Mouse (Mus musculus) CH12.LX (cell line): ENCODE measurements around the gene C1galt1c1. TPM values are rescaled to one million over a fixed set of nuclear protein-coding genes. Genes with fewer than 3 reads are reported as not detected.

Experiments
- DNase-seq: peaks from one replicate; pipeline ENCODE4 v3.0.0-alpha.2; 2013; ENCODE audit errors: extremely low read depth
- H3K27ac ChIP-seq: 2 replicates; pipeline ENCODE4 v1.5.1; 2012; ENCODE audit warnings: low read depth, mild to moderate bottlenecking, control low read depth, moderate library complexity; ENCODE audit not compliant: insufficient read depth
- H3K27me3 ChIP-seq: replicated peaks from 2 replicates; pipeline ENCODE3; 2012; ENCODE audit warnings: inconsistent platforms
- H3K36me3 ChIP-seq, 2 experiments: replicated peaks in 1 of 2; 2 replicates each; pipeline versions ENCODE3 to v1.6.1; 2012; ENCODE audit warnings: inconsistent platforms in 1 of 2, low read length in 1 of 2, mild to moderate bottlenecking in 1 of 2, mixed read lengths in 1 of 2, moderate library complexity in 1 of 2; ENCODE audit not compliant: control insufficient read depth in 1 of 2, insufficient read depth in 1 of 2
- H3K4me1 ChIP-seq, 2 experiments: 2 replicates each; pipeline ENCODE4 v1.6.1; 2012; ENCODE audit warnings: inconsistent platforms in 1 of 2, moderate library complexity in 1 of 2; ENCODE audit not compliant: insufficient read depth in 2 of 2, control insufficient read depth in 1 of 2
- H3K4me2 ChIP-seq: 2 replicates; pipeline ENCODE4 v1.6.1; 2012; ENCODE audit warnings: low read depth, mild to moderate bottlenecking, control low read depth; ENCODE audit not compliant: poor library complexity, insufficient read depth, severe bottlenecking
- H3K4me3 ChIP-seq, 3 experiments: fragments of 150-350 bp in 1 of 3; sonication (generic) in 1 of 3; replicated peaks in 1 of 3; 2 replicates each; pipeline versions ENCODE3 to v1.5.1; 2011 to 2012; ENCODE audit warnings: low read depth in 2 of 3, low read length in 2 of 3, mild to moderate bottlenecking in 2 of 3, moderate library complexity in 2 of 3, control low read depth in 1 of 3, improper control_type of control experiment in 1 of 3, inconsistent platforms in 1 of 3, mixed read lengths in 1 of 3; ENCODE audit not compliant: poor library complexity in 1 of 3
- H3K79me2 ChIP-seq: replicated peaks from 2 replicates; pipeline ENCODE4 v1.6.1; 2012; ENCODE audit warnings: mild to moderate bottlenecking, moderate library complexity; ENCODE audit not compliant: control insufficient read depth, poor library complexity, insufficient read depth, severe bottlenecking; ENCODE audit errors: extremely low read depth
- H3K9ac ChIP-seq: 2 replicates; pipeline ENCODE4 v1.6.1; 2012; ENCODE audit warnings: low read depth, mild to moderate bottlenecking, control low read depth, moderate library complexity; ENCODE audit not compliant: insufficient read depth
- H3K9me3 ChIP-seq: replicated peaks from 2 replicates; pipeline ENCODE3; 2012; ENCODE audit warnings: low read length, inconsistent platforms, mixed read lengths
- BHLHE40 ChIP-seq: IDR thresholded peaks from 2 replicates; pipeline ENCODE4 v1.6.1; 2011; ENCODE audit warnings: mild to moderate bottlenecking, low read depth, low read length, improper control_type of control experiment
- CHD1 ChIP-seq: IDR thresholded peaks from 2 replicates; pipeline ENCODE4 v1.6.1; 2012; ENCODE audit warnings: low read depth, low read length, improper control_type of control experiment, inconsistent platforms
- CHD2 ChIP-seq: IDR thresholded peaks from 2 replicates; pipeline ENCODE4 v1.6.1; 2011; ENCODE audit warnings: low read length, improper control_type of control experiment
- CTCF ChIP-seq, 2 experiments: IDR thresholded peaks in 1 of 2; conservative IDR thresholded peaks in 1 of 2; 2 replicates each; pipeline ENCODE4 v1.5.1; 2011 to 2012; ENCODE audit warnings: low read depth in 2 of 2, low read length in 2 of 2, improper control_type of control experiment in 1 of 2, inconsistent platforms in 1 of 2, mild to moderate bottlenecking in 1 of 2, moderate library complexity in 1 of 2
- E2F4 ChIP-seq: IDR thresholded peaks from 2 replicates; pipeline ENCODE4 v1.6.1; 2011; ENCODE audit warnings: low read depth, low read length, improper control_type of control experiment; ENCODE audit not compliant: insufficient replicate concordance
- ELF1 ChIP-seq: IDR thresholded peaks from 2 replicates; pipeline ENCODE4 v1.6.1; 2014; ENCODE audit warnings: low read depth, mild to moderate bottlenecking, inconsistent platforms, low read length, improper control_type of control experiment
- EP300 ChIP-seq: IDR thresholded peaks from 2 replicates; pipeline ENCODE4 v1.6.1; 2011; ENCODE audit warnings: low read length, improper control_type of control experiment
- ETS1 ChIP-seq: conservative IDR thresholded peaks from 2 replicates; pipeline ENCODE4 v1.6.1; 2012; ENCODE audit warnings: low read depth, mild to moderate bottlenecking, inconsistent platforms, low read length, improper control_type of control experiment, moderate library complexity
- GABPA ChIP-seq: IDR thresholded peaks from 2 replicates; pipeline ENCODE4 v1.6.1; 2012; ENCODE audit warnings: low read depth, low read length, improper control_type of control experiment, inconsistent platforms; ENCODE audit not compliant: insufficient replicate concordance
- HCFC1 ChIP-seq: IDR thresholded peaks from 2 replicates; pipeline ENCODE4 v1.6.1; 2012; ENCODE audit warnings: low read depth, mild to moderate bottlenecking, inconsistent platforms, low read length, improper control_type of control experiment
- IRF4 ChIP-seq: IDR thresholded peaks from 2 replicates; pipeline ENCODE4 v1.6.1; 2014; ENCODE audit warnings: low read depth, mild to moderate bottlenecking, inconsistent platforms, low read length, improper control_type of control experiment
- JUN ChIP-seq: IDR thresholded peaks from 2 replicates; pipeline ENCODE4 v1.6.1; 2011; ENCODE audit warnings: low read depth, mild to moderate bottlenecking, low read length, improper control_type of control experiment, moderate library complexity; ENCODE audit not compliant: insufficient read depth
- JUND ChIP-seq: conservative IDR thresholded peaks from 2 replicates; pipeline ENCODE4 v1.6.1; 2011; ENCODE audit warnings: low read depth, low read length, improper control_type of control experiment
- KAT2A ChIP-seq: IDR thresholded peaks from 2 replicates; pipeline ENCODE4 v1.6.1; 2012; ENCODE audit warnings: low read length, improper control_type of control experiment, inconsistent platforms; ENCODE audit not compliant: insufficient replicate concordance
- MAFK ChIP-seq: IDR thresholded peaks from 2 replicates; pipeline ENCODE4 v1.6.1; 2011; ENCODE audit warnings: low read length, improper control_type of control experiment; ENCODE audit not compliant: insufficient replicate concordance
- MAX ChIP-seq: IDR thresholded peaks from 2 replicates; pipeline ENCODE4 v1.6.1; 2011; ENCODE audit warnings: low read length, improper control_type of control experiment
- MAZ ChIP-seq: IDR thresholded peaks from 2 replicates; pipeline ENCODE4 v1.6.1; 2012; ENCODE audit warnings: low read depth, mild to moderate bottlenecking, inconsistent platforms, low read length, improper control_type of control experiment, moderate library complexity
- MEF2A ChIP-seq: IDR thresholded peaks from 2 replicates; pipeline ENCODE4 v1.6.1; 2014; ENCODE audit warnings: low read depth, mild to moderate bottlenecking, inconsistent platforms, low read length, improper control_type of control experiment, borderline replicate concordance
- MXI1 ChIP-seq: IDR thresholded peaks from 2 replicates; pipeline ENCODE4 v1.6.1; 2011; ENCODE audit warnings: mild to moderate bottlenecking, low read depth, low read length, improper control_type of control experiment
- NELFE ChIP-seq: IDR thresholded peaks from 2 replicates; pipeline ENCODE4 v1.6.1; 2011; ENCODE audit warnings: low read depth, low read length, improper control_type of control experiment
- NRF1 ChIP-seq: IDR thresholded peaks from 2 replicates; pipeline ENCODE4 v1.6.1; 2014; ENCODE audit warnings: low read depth, mild to moderate bottlenecking, inconsistent platforms, low read length, improper control_type of control experiment, moderate library complexity
- PAX5 ChIP-seq: IDR thresholded peaks from 2 replicates; pipeline ENCODE4 v1.6.1; 2012; ENCODE audit warnings: low read length, inconsistent platforms, mixed read lengths
- POLR2A ChIP-seq: IDR thresholded peaks from 2 replicates; pipeline ENCODE4 v1.6.1; 2011; ENCODE audit warnings: low read depth, mild to moderate bottlenecking, improper control_type of control experiment, low read length
- POLR2AphosphoS2 ChIP-seq: IDR thresholded peaks from 2 replicates; pipeline ENCODE4 v1.6.1; 2011; ENCODE audit warnings: low read depth, low read length, improper control_type of control experiment
- RAD21 ChIP-seq: IDR thresholded peaks from 2 replicates; pipeline ENCODE4 v1.6.1; 2011; ENCODE audit warnings: low read depth, mild to moderate bottlenecking, low read length, improper control_type of control experiment, moderate library complexity
- SIN3A ChIP-seq: IDR thresholded peaks from 2 replicates; pipeline ENCODE4 v1.6.1; 2012; ENCODE audit warnings: low read length, improper control_type of control experiment, inconsistent platforms
- SMC3 ChIP-seq: IDR thresholded peaks from 2 replicates; pipeline ENCODE4 v1.6.1; 2011; ENCODE audit warnings: low read depth, low read length, improper control_type of control experiment
- TBP ChIP-seq: conservative IDR thresholded peaks from 2 replicates; pipeline ENCODE4 v1.6.1; 2011; ENCODE audit warnings: low read depth, low read length, improper control_type of control experiment
- TCF12 ChIP-seq: IDR thresholded peaks from 2 replicates; pipeline ENCODE4 v1.6.1; 2014; ENCODE audit warnings: low read depth, mild to moderate bottlenecking, inconsistent platforms, low read length, improper control_type of control experiment
- UBTF ChIP-seq: IDR thresholded peaks from 2 replicates; pipeline ENCODE4 v1.6.1; 2012; ENCODE audit warnings: low read depth, mild to moderate bottlenecking, inconsistent platforms, low read length, improper control_type of control experiment, moderate library complexity
- USF1 ChIP-seq: IDR thresholded peaks from 2 replicates; pipeline ENCODE4 v1.6.1; 2014; ENCODE audit warnings: low read depth, mild to moderate bottlenecking, inconsistent platforms, low read length, improper control_type of control experiment
- USF2 ChIP-seq: conservative IDR thresholded peaks from 2 replicates; pipeline ENCODE4 v1.6.1; 2011; ENCODE audit warnings: low read depth, low read length, improper control_type of control experiment
- ZC3H11A ChIP-seq: IDR thresholded peaks from 2 replicates; pipeline ENCODE4 v1.6.1; 2012; ENCODE audit warnings: low read depth, mild to moderate bottlenecking, inconsistent platforms, low read length, improper control_type of control experiment
- ZKSCAN1 ChIP-seq: IDR thresholded peaks from 2 replicates; pipeline ENCODE4 v1.6.1; 2012; ENCODE audit warnings: low read depth, inconsistent platforms, low read length, improper control_type of control experiment, borderline replicate concordance
- ZMIZ1 ChIP-seq: IDR thresholded peaks from 2 replicates; pipeline ENCODE4 v1.6.1; 2012; ENCODE audit warnings: low read depth, mild to moderate bottlenecking, inconsistent platforms, low read length, improper control_type of control experiment
- ZNF384 ChIP-seq: IDR thresholded peaks from 2 replicates; pipeline ENCODE4 v1.6.1; 2012; ENCODE audit warnings: low read depth, low read length, improper control_type of control experiment, inconsistent platforms
- dilution Hi-C: fragments of 300-500 bp; cut with MboI; formaldehyde crosslinking; loops from 2 replicates; pipeline ENCODE4 v1.14.3; 2020; ENCODE audit warnings: low sequenced_read_pairs; ENCODE audit not compliant: extremely low pct_unique_long_range_greater_than_20kb, extremely low pct_ligation_motif_present
- in situ Hi-C: fragments of 300-500 bp; cut with MboI; formaldehyde crosslinking; loops from 3 replicates; pipeline ENCODE4 v1.14.3; 2019; ENCODE audit warnings: low sequenced_read_pairs, low pct_ligation_motif_present, low pct_unique_long_range_greater_than_20kb, mixed read lengths
- polyA plus RNA-seq: library from polyadenylated mRNA; unstranded; fragments of >175 nt; gene quantifications from 2 replicates; pipeline ENCODE4 v1.2.1, GENCODE M21; 2012; ENCODE audit warnings: low read depth; ENCODE audit not compliant: insufficient read length
- total RNA-seq, 2 experiments: library from RNA; depleted of rRNA; stranded (reverse); fragments of 300-350 nt in 1 of 2; fragments of >200 nt in 1 of 2; gene quantifications; 2 replicates each; pipeline ENCODE4 v1.2.3; 2012 to 2014

C1galt1c1 gene
- total RNA-seq (2012; rRNA removed) (12.0 and 15.7 TPM in 2 replicates), total RNA-seq (2014; rRNA removed) (34.7 and 37.6 TPM in 2 replicates), polyA plus RNA-seq (10.8 and 12.6 TPM in 2 replicates)

DNA sequence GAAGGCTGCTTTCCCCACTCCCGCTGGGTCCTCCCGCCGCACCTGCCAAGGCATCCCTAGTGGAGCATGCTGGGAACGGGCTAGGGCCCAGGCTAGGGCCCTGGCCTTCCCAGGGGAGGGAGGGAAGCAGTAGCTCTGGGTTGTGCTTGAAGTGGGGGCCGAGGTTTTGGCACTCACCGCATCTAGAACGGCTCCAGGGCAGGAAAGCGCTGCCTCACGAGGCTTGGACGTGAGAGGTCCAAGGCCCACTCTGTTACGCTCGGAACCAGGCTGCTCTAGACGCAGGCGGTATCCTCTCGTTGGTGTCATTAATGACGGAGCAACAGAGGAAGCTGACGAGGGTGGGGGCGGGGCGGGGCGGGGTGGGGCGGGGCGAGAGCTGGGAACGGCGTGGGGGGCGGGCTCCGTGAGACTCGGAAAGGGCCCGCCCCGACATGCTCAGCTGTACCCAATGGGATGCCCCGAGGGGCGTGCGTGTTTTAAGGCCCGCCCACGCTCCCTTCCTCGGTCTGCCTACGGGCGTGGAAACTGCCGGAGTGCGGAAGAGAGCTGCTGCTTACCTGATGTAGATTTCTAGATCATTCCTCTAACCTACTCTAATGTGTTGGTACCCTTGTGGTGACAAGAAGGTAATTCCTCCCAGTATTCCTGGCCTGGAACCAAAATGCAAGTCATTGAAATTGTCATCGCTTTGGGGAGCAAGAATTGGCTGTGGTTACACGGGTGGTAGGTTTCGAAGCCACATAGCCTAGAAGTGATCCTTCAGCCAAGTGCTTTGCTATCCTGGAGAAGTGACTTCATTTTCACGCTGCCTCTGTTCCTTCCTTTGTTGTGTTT lies at the start of gene C1galt1c1:
C1galt1c1 (minus strand) TSS at position 287 of the 837 bp plus-strand sequence.
- Histone ChIP-seq H3K27ac (peak within 1 kb of the TSS; percentile 48), H3K4me1 (peaks cover 0 to 5% of the 10 kb centered on the region in 2 experiments; a peak in 1 of 4 replicates), H3K36me3 (peaks cover 4 to 10% of the 10 kb centered on the region in 2 experiments), H3K79me2 (peaks cover 6% of the 10 kb centered on the region; the same call in 1 of the 2 replicates), H3K27me3 (no peaks in the 10 kb centered on the region), H3K4me2 (peak within 1 kb of the TSS; percentile 61; the same call in 1 of the 2 replicates), H3K9me3 (no peaks in the 10 kb centered on the region), H3K4me3 (peak within 1 kb of the TSS; percentile 65 to 73 (median 69)), H3K9ac (peak within 1 kb of the TSS; percentile 83)
- TF ChIP-seq ZNF384 (no peak), CHD2 (no peak), NRF1 (0 out of 2 replicates have a peak, but pooled peaks have one; percentile 38), POLR2AphosphoS2 (no peak), KAT2A (no peak), HCFC1 (peak; percentile 48; the same call in 1 of the 2 replicates), ZKSCAN1 (no peak), MAX (no peak), CTCF (conservative IDR thresholded peaks at IDR 0.05 in 1 of 2, IDR thresholded peaks at IDR 0.05 in 1 of 2; ENCODE audit: low read depth in 2 of 2, low read length in 2 of 2) (no peak), JUN (no peak), USF1 (no peak), NELFE (peak; percentile 52), JUND (no peak), POLR2A (peak; percentile 73), ELF1 (peak; percentile 74), PAX5 (no peak), BHLHE40 (no peak), E2F4 (no peak), SIN3A (no peak; the same call in 1 of the 2 replicates), IRF4 (no peak; the same call in 1 of the 2 replicates), MAZ (no peak), MAFK (0 out of 2 replicates have a peak, but pooled peaks have one; percentile 7), EP300 (no peak), TCF12 (peak; percentile 35; the same call in 1 of the 2 replicates), MEF2A (no peak), ZC3H11A (no peak), ZMIZ1 (0 out of 2 replicates have a peak, but pooled peaks have one; percentile 38), CHD1 (no peak), RAD21 (no peak), TBP (peak; percentile 47; the same call in 1 of the 2 replicates), USF2 (no peak), UBTF (no peak), SMC3 (no peak), MXI1 (no peak), ETS1 (no peak), GABPA (no peak)
- in situ Hi-C loops (loop anchor here (10.0 kb wide), 1 partner anchor 80 kb away; no protein-coding TSS in a partner anchor), dilution Hi-C loops (no loop called here)
- peak; percentile 85 for DNase-seq
